Comparison of ENCODE assay signal across 8 mouse cellular contexts in genomic region chr16:97763061-97763989, GRCm38 (mm10). TPM values are rescaled to one million over a fixed set of nuclear protein-coding genes. Genes with fewer than 3 reads are reported as not detected.
DNase-seq lines count a peak whose midpoint lies in the region; ATAC-seq lines count a peak whose summit lies in the region.

TSS of gene Ripk4 (minus strand) at chr16:97763787.

- H3K9me3 ChIP-seq in hindbrain, embryonic 10.5 days: no peaks in the 10 kb centered on the region
- no peaks in the 10 kb centered on the region for H3K9me3 ChIP-seq in limb, embryonic 11.5 days (ENCODE audit: control insufficient read depth, low read length)
- H3K9me3 ChIP-seq in midbrain, embryonic 12.5 days: no peaks in the 10 kb centered on the region

- peak; percentile 31 to 42 for DNase-seq in cerebellum, postnatal 10 days
- DNase-seq in cerebellum, adult 11 months: no peak
- peak; percentile 49 for DNase-seq in embryo, embryonic 10.5 days (ENCODE audit: low spot score)
- peak; percentile 54 for DNase-seq in hindbrain, embryonic 10.5 days (ENCODE audit: low spot score)
- DNase-seq in limb, embryonic 11.5 days (ENCODE audit: low spot score): peak; percentile 69
- DNase-seq in thymus, postnatal 14 days: peak; percentile 50
- DNase-seq in spleen, postnatal 4 days (ENCODE audit: low spot score in 2 of 2): no peak

- ATAC-seq in limb, embryonic 11.5 days (ENCODE audit: insufficient number of reproducible peaks, low FRiP score, low TSS enrichment, low read depth): peak; percentile 61
- ATAC-seq in midbrain, embryonic 12.5 days (ENCODE audit: low FRiP score, low read depth): peak; percentile 49

- peaks cover 13% of the 10 kb centered on the region for H3K4me1 ChIP-seq in hindbrain, embryonic 10.5 days (replicated peaks)
- no peaks in the 10 kb centered on the region for H3K4me1 ChIP-seq in limb, embryonic 11.5 days (ENCODE audit: control insufficient read depth, insufficient read depth, low read length)
- peaks cover 13% of the 10 kb centered on the region for H3K4me1 ChIP-seq in midbrain, embryonic 12.5 days

- peaks cover 66% of the 10 kb centered on the region for H3K27me3 ChIP-seq in hindbrain, embryonic 10.5 days (ENCODE audit: insufficient read depth, poor library complexity, severe bottlenecking)
- H3K27me3 ChIP-seq in limb, embryonic 11.5 days (ENCODE audit: control insufficient read depth, insufficient read depth, low read length): peaks cover 38% of the 10 kb centered on the region
- peaks cover 56% of the 10 kb centered on the region for H3K27me3 ChIP-seq in midbrain, embryonic 12.5 days

- 1% methylated on average over 88 of the region's 88 CpGs for WGBS in hindbrain, embryonic 10.5 days
- WGBS in limb, embryonic 11.5 days: under 1% methylated on average over 88 of the region's 88 CpGs
- 1% methylated on average over 86 of the region's 88 CpGs for WGBS in midbrain, embryonic 12.5 days

- H3K27ac ChIP-seq in hindbrain, embryonic 10.5 days: peak within 1 kb of the TSS; percentile 62
- no peak within 1 kb of the TSS for H3K27ac ChIP-seq in limb, embryonic 11.5 days (replicated peaks; ENCODE audit: low read depth, low read length)
- no peak within 1 kb of the TSS for H3K27ac ChIP-seq in midbrain, embryonic 12.5 days (replicated peaks)

- peak within 1 kb of the TSS; percentile 65 for H3K4me2 ChIP-seq in limb, embryonic 11.5 days (ENCODE audit: low read depth, severe bottlenecking)
- peak within 1 kb of the TSS; percentile 80 for H3K4me2 ChIP-seq in midbrain, embryonic 12.5 days (replicated peaks)

- peak within 1 kb of the TSS; percentile 5; the same call in 1 of the 2 replicates for H3K9ac ChIP-seq in limb, embryonic 11.5 days (ENCODE audit: low read length)
- H3K9ac ChIP-seq in midbrain, embryonic 12.5 days (replicated peaks): no peak within 1 kb of the TSS; the same call in 1 of the 2 replicates

- no peaks in the 10 kb centered on the region for H3K36me3 ChIP-seq in hindbrain, embryonic 10.5 days
- H3K36me3 ChIP-seq in limb, embryonic 11.5 days (ENCODE audit: control insufficient read depth, insufficient read depth, low read length): no peaks in the 10 kb centered on the region
- no peaks in the 10 kb centered on the region for H3K36me3 ChIP-seq in midbrain, embryonic 12.5 days

- peak within 1 kb of the TSS; percentile 59 for H3K4me3 ChIP-seq in hindbrain, embryonic 10.5 days
- peak within 1 kb of the TSS; percentile 36 for H3K4me3 ChIP-seq in limb, embryonic 11.5 days (ENCODE audit: low read depth, low read length)
- H3K4me3 ChIP-seq in midbrain, embryonic 12.5 days: peak within 1 kb of the TSS; percentile 45

RNA-seq across cellular contexts. Expression of gene Ripk4, which starts in this region (rescaled TPM):
- 2.9 TPM in 2 replicates for polyA plus RNA-seq in hindbrain, embryonic 10.5 days (2016; fragmentation: Nextera tagmentation; extraction: Ambion mirVana)
- polyA plus RNA-seq in limb, embryonic 11.5 days (2014; fragmentation: Nextera tagmentation; extraction: Ambion mirVana): 3.8 and 4.0 TPM in 2 replicates
- polyA plus RNA-seq in midbrain, embryonic 12.5 days (2016; fragmentation: Nextera tagmentation; extraction: Ambion mirVana): 0.99 and 1.0 TPM in 2 replicates

Comparison
In these comparisons a context has a peak if more than half of its experiments do, and no peak if none do; other contexts are left out.
1. DNase-seq: peak in cerebellum, postnatal 10 days (2 of 2), embryo, embryonic 10.5 days (single experiment), hindbrain, embryonic 10.5 days (single experiment), limb, embryonic 11.5 days (single experiment) and thymus, postnatal 14 days (single experiment); none in cerebellum, adult 11 months (single experiment) and spleen, postnatal 4 days (0 of 2).
2. Peak in every context shown above with its lines, with median percentiles within 50 percentile points of each other: H3K4me3 ChIP-seq.